Mouse (Mus musculus): ENCODE results near the gene Dbp.

GRCm38 (mm10) chr7:45722348-45722713 is 17.4 kb downstream of the Dbp start:
- TF ChIP-seq CTCF (IDR thresholded peaks at IDR 0.05; ENCODE audit: borderline replicate concordance, extremely low read depth, insufficient read depth, insufficient read length) (no peak), POLR2A (IDR thresholded peaks at IDR 0.05; ENCODE audit: borderline replicate concordance, extremely low read depth, insufficient read depth, insufficient read length, poor library complexity, severe bottlenecking) (no peak)

Measured in brain, embryonic 14.5 days (tissue).